Mouse (Mus musculus) heart, adult 9 months (tissue): ENCODE results near the gene Myl4.
"Not testable (repeated sequence)": the region's sequence is repeated elsewhere in the genome, so short reads cannot be mapped to it uniquely, and the experiment has no call there.

ENCODE experiments used
- DNase-seq, 2 experiments: peaks; one replicate each; pipeline ENCODE4 v3.0.0; 2022; ENCODE audit warnings: low spot score in 2 of 2

The Myl4 gene

DNA sequence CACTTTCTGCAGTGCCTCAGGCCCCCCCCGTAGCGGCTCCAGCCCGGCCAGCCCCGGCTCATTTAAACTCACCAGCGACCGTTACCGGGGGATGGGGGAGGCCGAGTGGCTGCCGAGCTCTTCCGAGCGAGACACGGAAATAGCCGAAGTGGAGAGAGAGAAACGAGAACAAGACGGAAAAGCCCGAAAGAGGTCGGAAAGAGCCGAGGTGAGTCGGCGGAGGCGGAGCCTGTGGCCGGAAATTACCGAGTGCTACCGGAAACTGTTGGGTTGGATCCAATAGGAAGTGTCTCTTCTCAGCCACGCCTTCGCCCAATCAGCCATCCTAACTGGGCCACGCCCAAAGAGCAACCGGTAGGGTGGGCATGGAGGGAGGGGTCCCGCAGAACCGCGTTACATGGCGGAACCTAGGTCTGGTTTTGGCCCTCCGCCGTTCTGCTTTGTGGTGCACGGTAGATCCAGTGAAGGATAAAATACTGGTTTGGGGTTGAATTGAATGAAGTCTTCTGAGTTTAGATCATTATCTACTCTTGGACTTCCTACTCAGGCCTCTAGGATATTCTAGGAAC lies at the start of gene Myl4, which contains the start of gene Cdc27:
Gene Myl4 (plus strand): TSS at position 258 of the 569 bp plus-strand sequence.
Gene Cdc27 (minus strand): TSS at position 215 of the 569 bp plus-strand sequence.
- peak; percentile 92 to 99 for DNase-seq

DNA sequence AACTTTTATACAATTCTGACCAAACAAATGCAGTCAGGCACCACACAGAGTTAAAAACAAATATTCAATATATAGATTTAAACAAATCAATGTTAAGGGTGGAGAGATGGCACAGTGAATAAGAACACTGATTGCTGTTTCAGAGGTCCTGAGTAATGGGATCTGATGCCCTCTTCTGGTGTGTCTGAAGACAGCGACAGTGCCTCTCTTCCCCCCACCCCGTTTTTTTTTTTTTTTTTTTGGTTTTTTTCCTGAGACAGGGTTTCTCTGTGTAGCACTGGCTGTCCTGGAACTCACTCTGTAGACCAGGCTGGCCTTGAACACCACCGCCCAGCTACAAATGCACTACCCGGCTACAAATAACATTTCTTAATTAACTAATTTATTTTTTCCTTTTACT lies 42.0 kb upstream of the Myl4 start:
- no peak for DNase-seq

- DNase-seq: peak in 1 of 2 experiments; percentile 3
These were observed 39.9 kb upstream of the Myl4 start for GRCm38 (mm10) chr11:104510606-104511005.

GRCm38 (mm10) chr11:104512436-104512835 lies 38.0 kb upstream of the Myl4 start:
- DNase-seq: no peak

DNA sequence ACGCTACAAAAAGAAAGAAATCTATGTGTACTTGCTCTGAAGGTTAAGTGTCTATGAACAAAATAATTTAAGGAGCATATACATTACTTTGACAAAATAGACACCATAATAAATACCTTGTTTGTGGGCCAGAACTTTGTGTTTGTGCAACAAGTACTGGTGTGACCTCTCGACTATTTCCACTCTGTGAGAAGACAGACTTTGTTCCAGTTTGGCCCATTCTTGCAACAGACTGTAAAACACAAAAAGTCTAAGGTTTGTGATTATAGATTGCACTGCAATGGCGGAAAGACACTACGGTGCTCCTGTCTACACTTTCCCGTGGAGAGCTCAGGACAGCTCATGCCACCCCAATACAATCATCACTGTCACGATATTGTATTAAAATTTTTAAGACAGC lies 24.5 kb upstream of the Myl4 start:
- no peak for DNase-seq

GRCm38 (mm10) chr11:104536843-104537242 lies 13.6 kb upstream of the Myl4 start:
- DNase-seq: no peak

DNA sequence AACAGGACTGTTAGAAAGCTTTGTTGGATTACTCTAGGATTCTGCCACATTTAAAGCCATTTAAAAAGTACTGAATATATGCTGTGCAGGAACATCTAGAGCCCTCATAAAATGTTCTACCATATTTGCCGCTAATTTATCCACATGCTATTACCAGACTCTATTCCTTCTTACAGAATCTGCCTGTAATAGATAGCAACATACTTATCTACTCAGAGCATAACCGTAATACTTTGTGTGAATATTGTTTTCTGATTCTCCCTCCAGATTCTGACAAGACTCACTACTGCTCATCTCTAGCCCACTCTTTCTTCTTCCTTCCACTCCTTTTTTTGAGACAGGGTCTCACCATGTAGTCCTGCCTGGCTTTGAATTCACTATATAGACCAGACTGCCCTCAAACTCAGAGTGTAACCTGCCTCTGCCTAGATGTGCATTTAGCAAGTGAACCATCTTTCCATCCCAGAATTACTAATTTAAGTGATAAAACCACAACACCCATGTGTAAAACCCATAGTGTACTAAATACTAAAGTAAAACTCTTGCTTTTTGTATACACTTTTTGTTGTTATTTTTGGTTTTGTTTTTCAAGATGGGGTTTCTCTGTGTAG lies 12.4 kb upstream of the Myl4 start:
- DNase-seq: no peak

DNA sequence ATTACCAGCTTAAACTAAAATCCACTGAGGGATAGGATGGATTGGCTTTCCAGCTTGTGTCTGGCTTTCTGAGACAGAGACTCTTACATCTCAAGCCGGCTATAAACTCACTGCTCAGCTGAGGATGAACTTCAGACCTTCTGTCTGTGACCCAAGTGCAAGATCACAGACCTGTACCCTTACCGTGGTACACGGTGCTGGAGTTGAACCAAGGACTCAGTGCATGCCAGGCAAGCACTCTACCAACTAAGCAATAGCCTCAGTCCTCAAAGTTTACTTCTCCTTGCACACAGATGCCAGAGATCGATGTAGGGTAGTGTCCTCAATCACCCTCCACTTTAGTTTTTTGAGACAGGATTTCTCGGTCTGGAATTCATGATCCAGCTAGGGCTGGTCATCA lies 10.7 kb upstream of the Myl4 start:
- DNase-seq: no peak

- not testable (repeated sequence) for DNase-seq
These were observed 7.1 kb upstream of the Myl4 start for GRCm38 (mm10) chr11:104543337-104543736.

DNA sequence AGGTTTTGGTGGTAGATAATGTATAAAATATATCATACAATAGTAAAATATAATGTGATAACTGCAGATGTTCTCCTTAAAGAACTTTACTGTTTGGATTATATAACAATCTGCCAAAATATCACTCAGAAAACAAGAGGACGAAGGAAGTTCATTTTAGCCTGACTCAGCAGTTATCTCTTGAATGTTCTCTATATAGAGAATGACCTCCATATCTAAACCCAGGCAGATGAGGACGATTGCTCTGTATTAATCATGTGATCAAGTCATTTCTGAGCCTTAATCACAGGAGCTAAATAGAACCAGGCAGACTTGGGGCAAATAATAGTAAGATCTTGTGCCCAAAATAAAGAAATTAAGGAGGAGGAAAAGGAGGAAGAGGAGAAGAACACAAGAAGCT lies 6.0 kb upstream of the Myl4 start:
- no peak for DNase-seq

DNA sequence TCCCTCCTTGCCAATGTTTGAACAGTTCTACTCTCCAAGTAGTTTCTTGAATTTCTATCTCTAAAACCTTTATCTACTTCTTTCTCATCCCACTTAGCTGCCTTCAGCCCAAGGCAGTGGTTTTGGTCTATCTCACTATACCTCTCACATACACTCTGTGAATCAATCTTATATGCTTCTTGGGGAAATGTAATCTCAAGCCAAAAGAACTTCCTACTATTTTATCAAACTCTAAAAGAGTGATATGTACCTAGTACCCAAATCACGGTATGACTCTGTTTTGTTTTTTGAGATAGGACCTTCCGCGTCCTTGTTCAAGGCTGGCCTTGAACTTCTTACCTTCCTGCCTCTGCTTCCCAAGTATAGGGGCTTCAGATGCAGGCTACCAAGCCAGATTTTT lies 3.0 kb upstream of the Myl4 start:
- DNase-seq: no peak

- DNase-seq: peak in 1 of 2 experiments; percentile 12
These were observed 741 bp upstream of the Myl4 start for GRCm38 (mm10) chr11:104549438-104550405.

GRCm38 (mm10) chr11:104558065-104558464 lies 7.6 kb downstream of the Myl4 start:
- DNase-seq: no peak

GRCm38 (mm10) chr11:104558651-104559403 lies 8.4 kb downstream of the Myl4 start:
- no peak for DNase-seq

GRCm38 (mm10) chr11:104560971-104561370 lies 10.5 kb downstream of the Myl4 start:
- DNase-seq: no peak

- no peak for DNase-seq
These were observed 13.0 kb downstream of the Myl4 start for GRCm38 (mm10) chr11:104563496-104563895.

DNA sequence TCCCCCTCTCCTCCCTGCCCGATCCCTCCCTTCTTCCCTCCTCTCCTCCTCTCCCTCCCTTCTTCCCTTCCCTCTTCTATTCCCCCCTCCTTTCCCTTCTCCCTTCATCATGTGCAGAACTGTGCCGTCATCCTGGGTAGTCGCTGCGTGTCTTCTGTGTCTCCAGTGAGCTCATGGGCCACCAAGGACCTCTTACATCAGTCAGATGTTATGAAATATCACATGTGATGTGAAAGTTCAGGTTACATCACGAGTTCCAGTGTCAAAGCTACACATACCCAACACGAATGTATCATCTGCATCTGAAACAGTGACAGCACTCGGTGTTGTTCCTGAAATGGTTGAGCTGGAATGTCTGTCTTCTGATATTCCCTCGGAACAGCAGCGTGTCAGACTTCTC lies 14.7 kb downstream of the Myl4 start:
- no peak for DNase-seq

DNA sequence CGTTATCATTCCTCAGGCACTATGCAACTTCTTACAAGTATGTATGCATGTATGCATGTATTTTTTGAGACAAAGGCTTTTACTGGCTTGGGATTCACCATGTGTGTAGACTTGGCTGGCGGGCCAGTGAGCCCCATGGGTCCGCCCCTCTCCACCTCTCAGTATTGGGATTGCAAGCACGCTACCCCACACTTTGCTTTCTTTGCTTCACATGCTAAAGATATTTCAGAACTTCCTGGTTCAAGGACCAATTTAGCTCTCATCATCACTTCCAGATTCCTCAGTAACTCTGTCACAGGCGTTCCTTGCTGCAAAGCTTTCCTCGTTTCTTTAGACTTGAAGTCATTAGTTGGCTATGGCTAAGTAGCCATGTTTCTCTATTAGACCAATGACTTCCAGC lies 15.6 kb downstream of the Myl4 start:
- DNase-seq: no peak

GRCm38 (mm10) chr11:104566796-104567195 lies 16.3 kb downstream of the Myl4 start:
- DNase-seq: no peak

DNA sequence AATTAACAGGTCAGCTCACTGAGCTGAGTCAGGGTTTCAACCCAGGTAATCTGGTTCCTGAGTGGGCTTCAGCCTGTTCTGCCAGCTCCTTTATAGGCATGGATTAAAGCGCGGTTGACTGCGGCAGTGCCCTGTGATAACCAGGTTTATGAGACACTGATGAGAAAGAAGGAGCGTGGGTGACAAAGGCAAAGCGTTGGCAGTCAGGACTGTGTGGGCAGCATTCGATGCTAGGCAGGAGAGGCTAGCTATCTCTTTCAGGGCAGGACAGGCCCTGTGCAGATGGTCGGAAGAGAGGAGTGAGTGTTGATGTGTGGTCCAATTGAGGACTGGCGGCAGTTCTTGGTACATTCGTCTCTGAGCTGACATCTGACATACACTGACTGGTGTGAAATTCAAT lies 17.3 kb downstream of the Myl4 start:
- DNase-seq: no peak

DNA sequence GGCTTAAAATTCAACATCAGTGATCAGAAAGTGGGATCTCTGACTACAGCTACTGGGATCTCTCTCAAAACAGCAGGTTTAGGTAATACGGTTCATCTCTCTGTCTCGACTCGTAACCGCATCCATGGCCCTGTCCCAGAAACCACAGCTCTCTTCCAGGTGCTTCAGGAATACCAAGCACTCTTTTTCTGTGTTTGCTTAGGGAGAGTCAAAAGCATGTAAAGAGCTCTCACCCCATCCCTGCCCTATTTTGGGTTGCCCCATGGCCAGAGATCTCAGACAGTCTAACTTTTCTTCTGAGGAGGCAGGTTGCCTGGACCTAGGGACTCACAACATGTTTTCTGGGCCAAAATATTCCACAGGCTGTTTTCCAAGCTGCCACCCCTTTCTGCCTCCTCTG lies 17.9 kb downstream of the Myl4 start:
- no peak for DNase-seq

DNA sequence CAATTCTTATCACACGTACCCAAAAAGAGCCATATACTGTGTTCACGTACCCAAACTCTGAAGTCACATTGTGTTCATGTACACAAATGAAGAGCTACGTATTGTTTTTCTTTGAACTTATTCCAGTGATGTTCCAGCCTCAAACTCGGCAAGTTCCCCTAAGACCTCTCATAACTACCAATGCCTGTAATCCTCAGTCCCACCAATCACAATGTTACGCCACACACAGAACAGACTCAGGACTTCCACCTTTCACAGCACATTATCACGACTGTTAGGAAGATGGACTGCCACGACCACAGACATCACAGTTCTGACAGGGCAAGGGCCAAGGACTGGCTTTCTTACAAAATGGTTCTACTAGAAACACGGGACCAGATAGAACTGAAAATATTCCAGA lies 20.1 kb downstream of the Myl4 start:
- not testable (repeated sequence) for DNase-seq
